Mouse (Mus musculus): Measurements from ENCODE around the gene Mrpl10.

Mrpl10 gene

DNA sequence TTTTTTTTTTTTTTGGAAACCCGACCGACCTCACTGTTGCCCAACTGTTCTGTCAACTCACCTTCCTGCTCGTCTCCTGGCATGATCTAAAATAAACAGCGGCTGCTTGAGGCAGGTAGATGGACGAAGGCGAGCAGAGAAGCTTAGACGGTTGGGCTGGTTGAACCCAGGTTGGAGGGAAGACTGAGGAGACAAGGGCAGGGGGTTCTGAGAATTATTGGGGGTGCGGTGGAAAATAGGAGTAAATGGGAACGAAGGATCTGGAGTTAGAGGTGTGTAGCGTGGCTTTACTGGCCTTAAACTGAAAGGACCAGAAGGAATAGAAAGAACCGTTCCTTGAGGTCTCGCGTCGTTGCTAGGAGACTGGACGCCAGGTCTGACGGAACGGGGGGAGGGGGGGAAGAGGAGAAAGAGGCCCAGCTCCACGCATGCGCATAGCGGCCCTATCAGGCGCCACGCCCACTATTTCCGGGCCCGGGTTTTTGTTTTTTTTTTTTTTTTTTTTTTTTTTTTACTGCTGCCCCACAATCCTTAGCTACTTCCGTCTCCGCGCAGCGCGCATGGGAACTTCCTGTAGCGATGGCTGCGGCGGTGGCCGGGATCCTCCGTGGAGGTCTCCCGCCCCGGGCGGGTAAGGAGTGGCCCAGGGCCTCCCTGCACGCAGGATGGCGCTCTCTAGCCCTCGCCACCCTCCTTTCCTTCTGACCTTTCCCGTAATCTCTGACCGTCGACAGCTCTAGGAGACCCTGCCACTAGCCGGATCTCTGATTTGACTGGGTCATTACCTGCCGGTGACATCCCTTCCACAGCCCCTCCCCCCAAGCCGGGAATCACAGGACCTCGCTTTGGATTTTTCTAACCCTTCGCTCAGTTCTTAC lies at the start of gene Mrpl10, which contains the start of gene Lrrc46:
Gene Mrpl10, plus strand, starts transcription at position 539 of the 878 bp plus-strand sequence.
Gene Lrrc46, minus strand, starts transcription at position 386 of the 878 bp plus-strand sequence.
- DNase-seq (ENCODE audit: low spot score) = peak; percentile 90

DNA sequence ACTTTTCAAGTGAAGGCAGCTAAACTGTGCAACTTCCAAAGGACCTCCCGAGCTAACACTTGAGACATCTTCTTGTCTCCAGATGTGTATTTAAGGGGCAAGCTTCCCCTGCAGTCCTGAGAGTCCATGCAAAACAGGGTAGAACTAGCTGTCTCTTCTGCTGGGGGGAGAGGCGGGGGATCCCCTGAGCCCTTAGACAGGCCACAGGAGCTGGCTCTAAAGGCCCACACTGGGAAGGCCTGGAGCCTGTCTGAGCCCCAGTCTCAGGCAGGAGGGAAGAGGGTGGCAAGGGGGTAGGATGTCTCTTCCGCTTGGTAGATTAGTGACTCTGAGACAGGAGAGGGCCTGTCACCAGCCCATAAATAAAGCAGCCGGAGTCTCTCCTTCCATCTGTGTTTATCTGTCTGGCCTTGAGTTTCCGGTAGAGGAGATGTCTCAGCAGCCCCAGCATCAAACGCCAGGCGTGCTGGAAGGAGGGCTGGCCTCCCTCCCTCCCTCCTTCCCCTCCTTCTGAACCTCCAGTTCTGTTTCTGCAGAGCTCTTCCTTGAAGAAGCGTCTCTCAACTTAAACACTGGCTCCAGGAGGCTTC lies 48.5 kb upstream of the Mrpl10 start:
- DNase-seq (ENCODE audit: low spot score) = no peak

DNA sequence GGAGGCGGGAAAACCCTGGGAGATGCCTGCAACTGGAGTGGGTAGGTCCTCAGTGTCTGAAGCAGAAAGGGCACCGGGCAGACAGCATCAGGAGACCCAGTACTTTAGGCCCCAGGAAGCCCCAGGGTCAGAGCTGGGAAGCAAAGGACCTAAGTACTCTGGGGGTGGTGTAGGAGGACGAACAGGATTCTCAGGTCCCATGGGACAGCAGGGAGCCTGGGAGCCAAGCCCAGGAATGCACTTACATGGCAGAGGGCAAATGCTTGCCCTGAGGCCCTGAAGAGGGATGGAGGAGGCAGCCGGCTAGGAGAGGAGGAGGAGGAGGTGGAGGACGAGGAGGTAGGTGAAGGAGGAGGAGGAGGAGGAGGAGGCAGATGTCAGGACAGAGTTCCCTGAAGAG lies 46.3 kb upstream of the Mrpl10 start:
- DNase-seq (ENCODE audit: low spot score) = no peak

DNA sequence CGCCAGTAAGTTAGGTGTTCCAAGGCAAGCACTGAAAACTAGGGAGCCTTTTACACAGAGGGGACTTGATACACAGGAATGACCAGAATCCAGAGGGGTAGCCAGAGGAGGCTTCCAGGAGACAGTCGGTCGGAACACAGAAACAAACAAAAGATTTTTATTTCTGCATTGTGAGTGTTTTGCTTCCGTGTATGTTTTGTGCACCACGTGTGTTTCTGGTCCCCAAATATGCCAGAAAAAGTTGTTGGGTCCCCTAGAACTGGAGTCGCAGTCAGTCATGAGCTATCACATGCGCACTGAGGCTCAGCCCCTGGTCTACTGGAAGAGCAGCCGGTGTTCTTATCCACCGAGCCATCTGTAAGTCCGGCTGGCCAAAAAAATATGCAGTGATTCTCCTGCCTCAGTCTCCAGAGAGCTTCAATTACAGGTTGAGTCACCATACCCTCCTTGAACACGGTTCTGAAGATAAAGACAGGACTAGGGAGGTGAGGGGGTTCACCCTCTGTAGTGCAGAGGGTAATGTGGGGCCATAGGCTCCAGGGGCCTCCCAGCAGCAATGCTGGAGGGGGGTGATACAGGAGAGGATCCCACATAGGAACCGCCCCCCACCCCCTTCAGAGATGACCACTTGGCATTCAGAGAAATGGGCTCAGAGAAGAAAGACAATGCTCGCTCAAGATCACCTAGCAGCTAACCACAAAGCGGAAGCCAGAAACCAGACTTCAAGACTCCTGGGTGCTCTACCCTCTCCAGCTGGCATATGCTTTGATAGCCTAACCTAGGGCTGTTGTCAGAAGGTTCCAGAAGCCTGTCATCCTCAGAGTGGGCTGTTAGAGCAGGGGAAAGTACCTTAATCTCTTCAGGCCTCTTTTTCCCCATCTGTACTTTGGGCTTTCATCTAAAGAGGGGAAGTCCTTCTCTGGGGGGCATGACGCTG lies 45.3 kb upstream of the Mrpl10 start:
- DNase-seq (ENCODE audit: low spot score) = no peak

DNA sequence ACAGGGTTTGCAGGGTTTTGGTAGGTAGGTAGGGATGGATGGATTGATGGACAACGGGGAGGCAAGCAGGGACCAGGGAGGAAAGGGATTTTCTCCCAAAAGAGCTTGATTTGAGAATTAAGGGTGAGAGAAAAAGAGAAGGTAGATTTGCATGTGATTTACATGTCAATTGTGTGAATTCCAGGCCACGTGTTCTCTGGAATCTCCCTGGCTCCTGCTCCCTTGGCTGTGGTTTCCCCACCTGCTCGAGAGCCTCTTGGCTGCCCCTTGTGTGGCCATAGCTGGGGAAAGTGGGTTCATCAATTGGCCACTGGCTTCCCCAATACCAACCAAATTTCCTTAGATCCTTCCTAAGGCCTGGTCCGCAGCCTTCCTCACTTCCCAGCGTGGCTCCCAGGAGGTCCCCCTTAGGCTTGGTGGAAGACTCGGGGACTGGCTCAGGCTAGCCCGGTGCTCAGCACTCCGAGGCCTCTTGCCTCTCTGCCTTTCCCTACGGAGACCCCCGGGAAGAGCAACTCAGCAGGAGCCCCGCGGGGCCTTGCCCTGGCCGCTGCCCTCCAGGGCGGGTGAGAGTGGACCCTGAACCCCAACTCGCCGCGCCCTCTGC lies 44.5 kb upstream of the Mrpl10 start:
- DNase-seq (ENCODE audit: low spot score) = no peak

DNA sequence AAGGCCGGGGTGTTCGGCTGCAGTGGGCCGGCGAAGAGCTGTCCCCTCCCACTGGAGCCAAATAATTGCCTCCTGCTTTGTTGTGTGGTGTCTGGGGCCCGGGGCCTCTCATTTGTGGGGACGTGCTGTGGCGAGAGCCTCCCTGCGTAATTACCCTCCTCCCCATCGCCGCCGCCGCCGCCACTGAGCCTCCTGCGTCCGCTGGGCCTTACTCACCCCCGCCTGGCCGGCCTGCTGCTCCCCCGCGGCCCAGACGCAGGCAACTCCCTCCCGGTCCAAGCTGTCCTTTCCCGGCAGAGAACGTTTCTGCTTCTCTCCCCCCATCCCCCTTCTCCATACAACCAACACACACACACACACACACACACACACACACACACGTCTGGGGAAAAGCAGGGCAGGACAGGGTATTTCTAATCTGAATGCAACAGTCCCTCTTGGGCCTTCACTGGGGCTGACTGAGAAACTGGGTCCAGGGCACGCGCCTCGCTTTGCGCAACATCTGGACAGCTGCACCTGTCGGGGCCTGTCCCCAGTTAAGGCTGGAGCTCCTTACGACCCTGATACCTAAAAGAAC lies 43.9 kb upstream of the Mrpl10 start:
- peak; percentile 37 for DNase-seq (ENCODE audit: low spot score)

DNA sequence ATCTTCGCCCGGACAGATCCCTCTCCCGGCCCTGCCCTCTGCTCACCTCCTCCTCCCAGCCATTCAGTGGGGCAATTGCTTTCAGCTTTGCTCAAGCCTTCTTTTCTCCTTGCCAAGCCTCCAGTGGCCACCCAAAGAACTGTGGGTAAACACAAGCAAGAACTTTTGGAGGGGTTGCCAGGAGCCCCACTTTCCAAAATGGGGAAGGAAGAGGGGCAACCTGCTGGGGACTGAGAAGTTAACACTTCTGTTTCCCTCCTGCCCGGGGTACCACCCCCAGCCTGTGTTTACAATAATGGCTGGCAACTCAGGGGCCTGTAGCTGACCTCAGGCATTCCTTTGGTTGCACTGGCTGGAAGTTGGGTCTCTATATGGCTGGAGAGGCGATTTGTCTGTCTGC lies 38.2 kb upstream of the Mrpl10 start:
- no peak for DNase-seq (ENCODE audit: low spot score)

DNA sequence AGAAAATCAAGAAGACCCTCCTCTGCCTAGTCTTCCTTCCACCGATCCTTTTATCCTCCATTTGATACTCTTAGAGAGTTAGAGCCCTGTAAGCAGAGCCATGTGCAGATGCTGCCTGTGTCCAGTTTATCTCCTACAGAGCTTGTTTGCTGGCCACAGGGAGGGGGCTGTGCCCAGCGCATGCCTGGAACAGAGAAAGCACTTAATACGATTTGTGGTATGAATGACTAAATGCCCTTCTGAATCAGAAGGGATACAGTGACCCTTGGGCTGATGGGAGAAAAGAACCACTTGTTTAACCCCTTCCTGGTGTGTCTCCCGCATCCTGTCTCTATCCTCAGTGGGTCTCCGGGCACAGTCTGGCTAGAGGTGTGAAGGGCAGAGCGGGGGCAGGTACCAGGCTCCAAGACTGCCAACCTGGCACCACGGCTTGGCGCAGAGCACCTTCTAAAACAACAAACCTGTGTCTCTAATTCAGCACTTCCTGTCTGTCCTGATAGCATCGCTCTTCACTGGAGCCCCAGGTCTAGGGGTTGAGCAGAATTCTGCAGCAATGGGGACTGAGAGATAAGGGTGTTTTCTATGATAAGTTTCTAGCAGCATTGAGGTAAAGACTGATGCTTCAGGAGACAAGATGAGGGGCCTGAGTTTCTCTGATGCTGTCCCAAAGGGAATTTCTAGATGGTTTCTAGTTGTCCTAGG lies 34.1 kb upstream of the Mrpl10 start:
- no peak for DNase-seq (ENCODE audit: low spot score)

DNA sequence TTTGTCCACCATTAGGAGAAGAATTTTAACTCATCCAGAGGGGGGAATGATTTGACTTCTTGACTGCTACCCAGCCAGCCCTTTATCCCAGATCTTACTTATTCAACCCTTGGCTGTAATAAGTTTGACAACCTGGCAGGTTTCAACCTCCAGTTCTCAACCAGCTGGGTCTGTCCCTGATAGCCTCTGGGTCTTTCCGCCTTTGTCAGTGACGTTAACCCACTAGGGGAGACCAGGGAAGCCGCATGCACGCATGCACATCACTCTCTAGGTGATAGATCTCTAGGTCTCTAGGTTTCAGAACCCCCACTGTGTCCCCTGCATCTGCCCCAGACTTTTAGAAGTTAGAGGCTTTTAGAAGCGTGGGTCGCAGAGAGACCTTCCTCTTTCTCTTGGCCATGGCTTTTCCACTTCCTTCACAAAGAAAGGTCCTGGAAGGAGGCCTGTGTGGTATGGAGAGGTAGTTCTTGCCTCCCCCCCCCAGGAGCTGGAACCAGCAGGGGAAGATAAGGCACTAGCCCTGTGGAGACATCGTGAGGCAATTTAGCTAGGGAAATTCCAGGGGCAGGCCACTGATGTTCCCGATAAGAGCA lies 32.1 kb upstream of the Mrpl10 start:
- DNase-seq (ENCODE audit: low spot score) = no peak

DNA sequence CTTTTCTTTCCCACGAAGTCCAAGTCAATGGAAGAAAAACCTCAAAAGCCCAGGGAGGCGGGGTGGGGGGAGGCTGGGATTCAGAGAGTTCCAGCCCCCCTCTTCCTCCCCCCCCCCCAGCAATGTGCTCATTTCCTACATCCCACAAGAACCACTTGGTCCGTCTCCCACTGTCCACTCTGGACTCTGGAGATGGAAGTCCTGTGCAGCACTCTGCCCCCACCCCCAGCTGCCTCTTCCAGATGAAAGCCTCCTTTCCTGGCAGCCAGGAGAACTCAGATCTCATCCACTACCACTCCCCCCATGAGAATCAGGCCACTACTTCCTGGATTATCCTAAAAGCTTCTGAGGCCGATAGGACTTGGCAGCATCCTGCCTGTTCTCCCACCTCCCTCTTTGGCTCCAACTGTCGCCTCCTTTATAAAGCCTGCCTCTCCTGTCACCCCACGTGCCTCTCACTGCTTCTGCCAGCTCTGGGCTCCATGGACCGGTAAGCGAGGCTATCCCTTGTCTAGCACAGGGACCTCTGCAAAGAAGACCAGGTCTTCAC lies 28.2 kb upstream of the Mrpl10 start, which contains the start of gene Sp6:
Gene Sp6, plus strand, starts transcription at position 274 of the 550 bp plus-strand sequence.
- DNase-seq (ENCODE audit: low spot score) = no peak

DNA sequence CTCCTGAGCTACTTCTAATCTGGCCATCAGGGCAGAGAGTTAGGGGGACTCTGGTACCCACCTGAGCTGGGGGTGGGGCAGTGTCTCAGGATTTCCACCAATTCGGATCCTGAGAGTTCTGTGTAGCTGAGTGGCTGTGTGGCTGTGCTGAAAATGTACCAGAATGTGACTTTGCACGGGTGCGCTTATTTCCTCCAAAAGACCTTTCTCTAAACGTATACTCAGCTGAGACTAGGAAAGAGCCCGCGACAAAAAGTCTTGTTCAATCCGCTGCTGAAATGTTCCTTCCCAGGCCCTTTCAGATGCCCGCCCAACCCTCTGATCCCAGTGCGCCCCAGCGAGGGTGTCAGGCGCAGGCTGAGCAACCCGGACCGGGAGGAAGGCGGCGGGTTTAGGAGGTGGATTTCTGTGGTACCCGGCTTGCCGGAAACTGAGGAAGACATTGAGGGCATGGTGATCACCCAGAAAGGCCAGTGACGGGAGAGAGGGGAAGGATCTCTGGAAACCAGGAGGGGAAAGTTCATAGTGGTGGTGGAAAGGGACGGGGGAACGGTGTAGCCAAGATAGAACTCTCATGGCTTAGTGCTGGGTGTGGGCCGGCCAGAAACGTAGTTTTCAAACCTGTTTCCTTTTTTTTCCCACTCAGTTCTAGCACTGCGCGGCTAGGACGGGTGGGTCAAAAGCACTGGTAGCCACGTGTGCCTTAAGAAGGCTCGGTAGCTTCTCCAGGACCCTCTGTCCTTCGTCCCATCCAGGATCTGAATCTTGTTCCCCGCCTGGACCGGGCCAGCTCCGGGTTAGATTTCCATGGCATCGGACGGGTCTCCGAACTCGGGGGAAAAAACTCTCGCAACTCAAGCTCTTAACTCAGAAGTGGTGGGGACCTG lies 23.4 kb upstream of the Mrpl10 start:
- no peak for DNase-seq (ENCODE audit: low spot score)

DNA sequence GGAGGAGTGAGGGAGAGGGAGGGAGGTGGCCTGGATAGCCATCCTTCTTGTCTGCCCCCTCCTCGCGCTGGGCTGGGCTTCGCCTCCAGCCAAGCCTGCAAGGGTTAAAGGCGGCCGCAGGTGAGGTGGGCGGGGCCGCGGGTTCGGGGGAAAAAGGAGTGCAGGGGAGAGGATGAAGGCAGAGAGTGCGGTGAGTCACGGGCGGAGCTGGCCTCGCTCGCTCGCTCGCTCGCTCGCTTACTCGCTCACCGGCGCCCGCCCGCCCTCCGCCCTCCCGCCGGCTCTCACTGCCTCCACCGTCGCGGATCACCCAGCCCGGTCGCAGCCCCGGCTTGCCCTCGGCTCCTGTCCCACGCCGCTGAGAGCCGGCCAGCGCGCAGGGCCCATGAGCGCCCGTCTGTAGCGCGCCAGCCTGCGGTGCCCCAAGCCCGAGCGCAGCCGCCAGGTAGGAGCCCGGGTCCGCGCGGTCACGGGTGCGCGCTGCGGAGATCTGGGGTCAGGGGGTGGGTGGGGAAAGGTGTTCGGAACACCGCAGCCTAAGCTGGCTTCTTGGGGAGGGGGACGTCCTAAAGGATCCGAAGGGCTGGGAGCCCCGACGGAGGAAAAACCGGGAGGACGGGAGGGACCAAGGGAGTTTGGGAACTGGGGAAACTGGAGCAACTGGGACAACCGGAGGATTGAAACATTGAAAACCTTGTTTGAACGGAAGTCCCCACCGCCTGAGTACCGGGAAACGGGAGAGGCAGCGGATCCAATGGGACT lies 22.6 kb upstream of the Mrpl10 start:
- DNase-seq (ENCODE audit: low spot score) = peak; percentile 60

DNA sequence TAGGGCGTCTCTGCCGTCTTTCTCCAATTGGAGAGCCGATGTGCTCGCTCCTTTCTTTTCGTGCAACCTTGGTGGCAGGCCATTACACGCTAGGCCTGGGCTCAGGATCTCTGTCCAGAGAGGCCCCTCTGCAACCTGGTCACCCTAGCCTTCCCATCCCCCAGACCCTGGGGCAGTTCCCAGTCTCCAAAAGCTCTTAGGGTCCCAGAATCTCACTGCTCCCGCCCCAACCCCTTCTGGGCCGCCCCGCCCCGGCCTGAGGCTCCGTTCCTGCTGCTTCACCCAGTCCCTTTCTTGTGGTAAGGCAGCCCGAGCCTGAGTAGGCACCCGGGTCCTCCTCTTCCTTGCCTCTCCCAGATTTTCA lies 22.0 kb upstream of the Mrpl10 start:
- DNase-seq (ENCODE audit: low spot score) = no peak

DNA sequence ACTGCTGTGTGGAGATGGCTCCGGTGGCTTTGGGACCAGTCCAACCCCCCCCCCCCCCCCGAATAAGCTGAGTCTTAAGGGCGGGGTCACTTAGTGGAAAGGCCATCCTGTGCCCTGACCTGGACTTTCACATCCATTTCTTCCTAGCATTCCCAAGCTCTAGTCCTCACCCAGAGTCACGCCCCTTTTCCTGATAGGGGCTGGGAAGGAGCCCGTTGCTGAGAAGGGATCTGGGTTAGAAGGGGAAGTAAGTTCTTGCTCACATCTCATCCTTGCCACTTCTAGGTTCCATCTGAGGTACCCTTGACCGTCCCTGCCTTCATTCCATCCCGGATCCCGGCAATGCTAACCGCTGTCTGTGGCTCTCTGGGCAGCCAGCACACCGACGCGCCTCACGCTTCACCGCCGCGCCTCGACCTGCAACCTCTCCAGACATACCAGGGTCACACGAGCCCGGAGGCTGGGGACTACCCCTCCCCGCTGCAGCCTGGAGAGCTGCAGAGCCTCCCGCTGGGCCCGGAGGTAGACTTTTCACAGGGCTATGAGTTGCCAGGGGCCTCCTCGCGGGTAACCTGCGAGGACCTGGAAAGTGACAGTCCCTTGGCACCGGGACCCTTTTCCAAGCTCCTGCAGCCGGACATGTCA lies 20.1 kb upstream of the Mrpl10 start:
- no peak for DNase-seq (ENCODE audit: low spot score)

DNA sequence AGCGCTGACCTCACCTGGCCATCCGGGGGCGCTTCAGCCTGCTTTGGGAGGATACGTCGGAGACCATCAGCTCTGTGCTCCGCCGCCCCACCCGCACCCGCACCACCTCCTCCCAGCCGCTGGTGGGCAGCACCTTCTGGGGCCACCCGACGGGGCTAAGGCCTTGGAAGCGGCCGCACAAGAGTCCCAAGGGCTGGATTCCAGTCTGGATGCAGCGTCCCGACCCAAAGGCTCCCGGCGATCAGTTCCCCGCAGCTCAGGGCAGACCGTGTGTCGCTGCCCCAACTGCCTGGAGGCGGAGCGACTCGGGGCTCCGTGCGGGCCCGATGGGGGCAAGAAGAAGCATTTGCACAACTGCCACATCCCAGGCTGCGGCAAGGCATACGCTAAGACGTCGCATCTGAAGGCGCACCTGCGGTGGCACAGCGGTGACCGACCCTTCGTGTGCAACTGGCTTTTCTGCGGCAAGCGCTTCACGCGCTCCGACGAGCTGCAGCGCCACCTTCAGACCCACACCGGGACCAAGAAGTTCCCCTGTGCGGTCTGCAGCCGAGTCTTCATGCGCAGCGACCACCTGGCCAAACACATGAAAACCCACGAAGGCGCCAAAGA lies 19.4 kb upstream of the Mrpl10 start:
- peak; percentile 70 for DNase-seq (ENCODE audit: low spot score)

DNA sequence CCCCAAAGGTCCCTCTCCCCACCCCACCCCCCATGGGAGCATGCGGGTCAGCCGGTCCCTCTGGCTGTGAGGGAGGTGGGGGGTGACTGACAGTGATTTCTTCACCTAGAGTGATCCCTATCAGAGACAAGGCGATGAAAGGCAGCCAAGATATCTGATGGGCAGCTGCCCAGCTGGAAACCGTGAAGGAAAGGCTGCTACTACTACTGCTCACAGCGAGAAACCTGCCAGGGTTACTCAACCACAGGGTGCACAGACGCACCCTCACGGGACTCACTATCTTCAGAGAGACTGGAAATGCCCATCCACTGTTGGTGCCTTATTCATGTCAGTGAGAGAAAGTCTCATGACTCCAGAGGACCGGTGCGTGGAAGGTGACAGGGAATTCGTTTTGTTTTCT lies 16.4 kb upstream of the Mrpl10 start:
- DNase-seq (ENCODE audit: low spot score) = peak; percentile 46

DNA sequence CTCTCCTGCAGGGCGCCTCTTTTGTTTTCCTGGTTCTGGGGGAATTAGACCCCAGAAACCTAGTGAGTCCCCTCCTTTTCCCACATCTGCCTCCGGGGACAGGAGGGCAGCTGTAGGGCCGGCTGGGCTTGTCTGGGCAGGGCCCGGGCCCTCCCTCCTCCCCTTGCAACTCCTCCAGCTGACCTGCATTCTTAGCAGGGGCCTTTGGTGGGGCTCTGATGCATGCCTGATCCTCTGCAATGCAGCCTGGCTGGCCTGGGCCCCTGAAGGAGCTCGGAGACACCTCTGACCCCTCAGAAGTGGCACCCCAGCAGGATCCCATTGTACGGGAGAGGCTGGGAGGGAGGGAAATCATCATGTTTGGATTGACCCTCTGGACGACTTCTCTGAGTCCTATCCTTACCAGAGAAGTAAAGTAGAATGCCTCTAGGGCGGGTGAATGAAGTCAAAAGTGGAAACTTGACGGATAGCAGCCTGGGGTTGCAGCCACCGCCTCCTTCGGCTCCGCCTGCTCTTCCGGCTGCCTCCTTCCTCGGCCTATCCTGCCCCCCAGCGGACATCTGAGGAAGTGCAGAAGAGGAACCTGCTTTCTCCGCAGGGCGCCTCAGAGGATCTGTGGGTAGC lies 15.5 kb upstream of the Mrpl10 start:
- DNase-seq (ENCODE audit: low spot score) = peak; percentile 83
